Mouse (Mus musculus): ENCODE results near the gene Mrpl12. TPM values are rescaled to one million over a fixed set of nuclear protein-coding genes. Genes with fewer than 3 reads are reported as not detected.

Gene Mrpl12
- total and polyA plus RNA-seq, 3 experiments, result 60.3 to 363 (median 267) TPM

DNA sequence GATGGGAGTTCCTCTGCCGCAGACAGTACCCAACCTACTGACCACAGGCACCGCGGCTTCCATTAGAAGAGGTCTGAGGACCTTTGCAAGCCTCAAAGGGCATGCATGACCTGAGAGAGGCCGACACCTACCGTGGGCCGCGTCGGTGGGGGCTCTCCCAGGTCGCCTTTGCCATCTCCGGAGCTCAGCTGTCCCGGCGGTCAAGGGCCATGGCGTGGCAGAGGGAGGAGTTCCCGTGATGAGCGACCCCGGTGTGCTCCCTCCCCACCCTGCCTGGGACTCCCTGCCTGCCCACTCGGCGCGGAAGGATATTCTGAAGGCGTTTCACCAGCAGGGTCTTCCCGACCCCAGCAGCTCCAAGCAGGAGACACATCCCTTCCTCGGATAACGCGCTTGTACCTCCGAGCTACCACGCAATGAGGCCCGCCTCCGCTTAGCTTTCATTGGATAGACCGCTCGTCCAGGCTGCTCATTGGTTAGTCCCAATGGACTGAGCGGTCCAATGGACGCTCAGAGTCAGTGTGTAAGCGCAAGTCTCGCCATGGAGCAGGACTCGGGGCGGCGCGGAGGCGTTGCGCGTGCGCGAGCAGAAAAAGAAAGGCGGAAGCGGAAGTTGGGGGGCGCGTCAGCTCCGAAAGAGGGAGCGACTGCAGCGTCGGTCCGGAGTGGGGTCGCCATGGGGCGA is 17.2 kb upstream of the Mrpl12 start, which contains the start of gene Arl16:
Gene Arl16, minus strand, starts transcription at position 557 of the 685 bp plus-strand sequence.
- peak within 1 kb of the TSS; percentile 79 for H3K4me2 ChIP-seq (ENCODE audit: insufficient read depth, low read depth, poor library complexity, severe bottlenecking)
- TF ChIP-seq MXI1 (IDR thresholded peaks at IDR 0.05; ENCODE audit: low read depth, low read length), result peak; percentile 97
- TF ChIP-seq NRF1 (IDR thresholded peaks at IDR 0.05; ENCODE audit: low read depth, low read length), result peak; percentile 100
- no peak for TF ChIP-seq E2F4 (IDR thresholded peaks at IDR 0.05; ENCODE audit: insufficient replicate concordance, low read depth, low read length)
- no peak for TF ChIP-seq RCOR1 (conservative IDR thresholded peaks at IDR 0.05; ENCODE audit: low read depth, low read length)
- no peak for TF ChIP-seq USF2 (conservative IDR thresholded peaks at IDR 0.05; ENCODE audit: low read depth, low read length)
- peak; percentile 51; the same call in 1 of the 2 replicates for TF ChIP-seq IRF4 (IDR thresholded peaks at IDR 0.05; ENCODE audit: low read depth, low read length)
- no peak for TF ChIP-seq JUN (IDR thresholded peaks at IDR 0.05; ENCODE audit: insufficient read depth, low read depth, low read length)
- TF ChIP-seq MAX (IDR thresholded peaks at IDR 0.05; ENCODE audit: low read length), result peak; percentile 45
- peak; percentile 93 for TF ChIP-seq ZMIZ1 (IDR thresholded peaks at IDR 0.05; ENCODE audit: low read depth, low read length)
- TF ChIP-seq HCFC1 (IDR thresholded peaks at IDR 0.05; ENCODE audit: low read depth, low read length), result peak; percentile 83
- TF ChIP-seq JUND (conservative IDR thresholded peaks at IDR 0.05; ENCODE audit: low read depth, low read length), result no peak
- TF ChIP-seq MAZ (IDR thresholded peaks at IDR 0.05; ENCODE audit: low read depth, low read length), result peak; percentile 83; the same call in 1 of the 2 replicates
- TF ChIP-seq ZKSCAN1 (IDR thresholded peaks at IDR 0.05; ENCODE audit: borderline replicate concordance, low read depth, low read length), result no peak
- TF ChIP-seq UBTF (IDR thresholded peaks at IDR 0.05; ENCODE audit: low read depth, low read length), result peak; percentile 10; the same call in 1 of the 2 replicates
- TF ChIP-seq MEF2A (IDR thresholded peaks at IDR 0.05; ENCODE audit: borderline replicate concordance, low read depth, low read length), result 0 out of 2 replicates have a peak, but pooled peaks have one; percentile 25
- TF ChIP-seq MYC (IDR thresholded peaks at IDR 0.05; ENCODE audit: low read depth, low read length), result 0 out of 2 replicates have a peak, but pooled peaks have one; percentile 11
- no peak for TF ChIP-seq USF1 (IDR thresholded peaks at IDR 0.05; ENCODE audit: low read depth, low read length)
- TF ChIP-seq ZC3H11A (IDR thresholded peaks at IDR 0.05; ENCODE audit: low read depth, low read length), result no peak
- no peak for TF ChIP-seq ZNF384 (IDR thresholded peaks at IDR 0.05; ENCODE audit: low read depth, low read length)
- no peak for TF ChIP-seq MAFK (IDR thresholded peaks at IDR 0.05; ENCODE audit: insufficient replicate concordance, low read length)
- no peak for TF ChIP-seq CTCF (conservative IDR thresholded peaks at IDR 0.05 in 1 of 2, IDR thresholded peaks at IDR 0.05 in 1 of 2; ENCODE audit: low read depth in 2 of 2, low read length in 2 of 2)
- peak; percentile 81 for TF ChIP-seq TBP (conservative IDR thresholded peaks at IDR 0.05; ENCODE audit: low read depth, low read length)
- TF ChIP-seq SIN3A (IDR thresholded peaks at IDR 0.05; ENCODE audit: low read length), result peak; percentile 99
- TF ChIP-seq EP300 (IDR thresholded peaks at IDR 0.05; ENCODE audit: low read length), result no peak
- peak; percentile 93 for TF ChIP-seq CHD2 (IDR thresholded peaks at IDR 0.05; ENCODE audit: low read length)
- no peak for TF ChIP-seq RAD21 (IDR thresholded peaks at IDR 0.05; ENCODE audit: low read depth, low read length)
- TF ChIP-seq GABPA (IDR thresholded peaks at IDR 0.05; ENCODE audit: insufficient replicate concordance, low read depth, low read length), result no peak; the same call in 1 of the 2 replicates
- TF ChIP-seq BHLHE40 (IDR thresholded peaks at IDR 0.05; ENCODE audit: low read depth, low read length), result peak; percentile 15; the same call in 1 of the 2 replicates
- peak; percentile 70; the same call in 1 of the 2 replicates for TF ChIP-seq KAT2A (IDR thresholded peaks at IDR 0.05; ENCODE audit: insufficient replicate concordance, low read length)
- TF ChIP-seq CHD1 (IDR thresholded peaks at IDR 0.05; ENCODE audit: low read depth, low read length), result no peak
- TF ChIP-seq PAX5 (IDR thresholded peaks at IDR 0.05; ENCODE audit: low read length), result no peak
- no peak for TF ChIP-seq ETS1 (conservative IDR thresholded peaks at IDR 0.05; ENCODE audit: low read depth, low read length)
- no peak for TF ChIP-seq SMC3 (IDR thresholded peaks at IDR 0.05; ENCODE audit: low read depth, low read length)
- TF ChIP-seq ELF1 (IDR thresholded peaks at IDR 0.05; ENCODE audit: low read depth, low read length), result peak; percentile 100
- peak; percentile 83 for TF ChIP-seq POLR2AphosphoS2 (IDR thresholded peaks at IDR 0.05; ENCODE audit: low read depth, low read length)
- 0 out of 2 replicates have a peak, but pooled peaks have one; percentile 59 for TF ChIP-seq TCF12 (IDR thresholded peaks at IDR 0.05; ENCODE audit: low read depth, low read length)
- peak; percentile 95 for TF ChIP-seq POLR2A (IDR thresholded peaks at IDR 0.05; ENCODE audit: low read depth, low read length)
- peak; percentile 98 for TF ChIP-seq NELFE (IDR thresholded peaks at IDR 0.05; ENCODE audit: low read depth, low read length)
- peaks cover 28% of the 10 kb centered on the region for H3K79me2 ChIP-seq (replicated peaks; ENCODE audit: control insufficient read depth, extremely low read depth, insufficient read depth, poor library complexity, severe bottlenecking)
- no peaks in the 10 kb centered on the region for H3K27me3 ChIP-seq (replicated peaks)
- H3K4me1 ChIP-seq (ENCODE audit: control insufficient read depth in 1 of 2, insufficient read depth in 2 of 2), result peaks cover 5 to 30% of the 10 kb centered on the region in 2 experiments; a peak in 3 of 4 replicates
- no peaks in the 10 kb centered on the region for H3K9me3 ChIP-seq (replicated peaks; ENCODE audit: low read length)
- peak; percentile 100 for DNase-seq (ENCODE audit: extremely low read depth)
- dilution Hi-C loops (cut with MboI; ENCODE audit: extremely low pct_ligation_motif_present, extremely low pct_unique_long_range_greater_than_20kb, low sequenced_read_pairs), result no loop called here
- H3K4me3 ChIP-seq (replicated peaks in 1 of 3; ENCODE audit: low read depth in 2 of 3, low read length in 2 of 3, poor library complexity in 1 of 3), result peak within 1 kb of the TSS; percentile 81 to 97 (median 91)
- H3K36me3 ChIP-seq (replicated peaks in 1 of 2; ENCODE audit: control insufficient read depth in 1 of 2, insufficient read depth in 1 of 2, low read length in 1 of 2), result peaks cover 49 to 76% of the 10 kb centered on the region in 2 experiments
- H3K9ac ChIP-seq (ENCODE audit: insufficient read depth, low read depth), result peak within 1 kb of the TSS; percentile 83
- in situ Hi-C loops (cut with MboI; ENCODE audit: low pct_ligation_motif_present, low pct_unique_long_range_greater_than_20kb, low sequenced_read_pairs), result no loop called here
- no peak within 1 kb of the TSS; the same call in 1 of the 2 replicates for H3K27ac ChIP-seq (ENCODE audit: insufficient read depth, low read depth)
